Mouse (Mus musculus) mouse trophoblast stem cell (cell line): ENCODE results near the gene Slc22a8.

Source experiments
- in situ Hi-C, 2 experiments: fragments of 300-500 bp; cut with MseI, MboI; formaldehyde crosslinking; loops; 2 replicates in 1 of 2; 3 replicates in 1 of 2; pipeline ENCODE4 v1.15.1; 2025

Gene Slc22a8

GRCm38 (mm10) chr19:8597269-8597668, 6.2 kb downstream of the Slc22a8 start:
- in situ Hi-C loops = no loop called here

GRCm38 (mm10) chr19:8599229-8599628, 8.2 kb downstream of the Slc22a8 start:
- in situ Hi-C loops = no loop called here

GRCm38 (mm10) chr19:8601922-8602321, 10.9 kb downstream of the Slc22a8 start:
- in situ Hi-C loops = no loop called here

GRCm38 (mm10) chr19:8602914-8603313, 11.9 kb downstream of the Slc22a8 start:
- in situ Hi-C loops = no loop called here

GRCm38 (mm10) chr19:8604536-8605240, 13.6 kb downstream of the Slc22a8 start:
- in situ Hi-C loops = no loop called here

GRCm38 (mm10) chr19:8605241-8605558, 14.1 kb downstream of the Slc22a8 start:
- in situ Hi-C loops = no loop called here

GRCm38 (mm10) chr19:8611358-8612123, 20.5 kb downstream of the Slc22a8 start:
- in situ Hi-C loops = no loop called here

- in situ Hi-C loops = no loop called here
Measured at GRCm38 (mm10) chr19:8613111-8613510, 22.1 kb downstream of the Slc22a8 start.

- in situ Hi-C loops = no loop called here
Measured at GRCm38 (mm10) chr19:8614343-8614742, 23.3 kb downstream of the Slc22a8 start.

GRCm38 (mm10) chr19:8616314-8616713, 25.3 kb downstream of the Slc22a8 start:
- in situ Hi-C loops = no loop called here

GRCm38 (mm10) chr19:8617904-8618303, 26.9 kb downstream of the Slc22a8 start, which contains the start of gene Slc22a6:
Gene Slc22a6, plus strand, starts transcription at chr19:8618039.
- in situ Hi-C loops = no loop called here

- in situ Hi-C loops = no loop called here
Measured at GRCm38 (mm10) chr19:8621098-8621497, 30.0 kb downstream of the Slc22a8 start.

- in situ Hi-C loops = no loop called here
Measured at GRCm38 (mm10) chr19:8630249-8630648, 39.2 kb downstream of the Slc22a8 start.

- in situ Hi-C loops = no loop called here
Measured at GRCm38 (mm10) chr19:8630826-8631225, 39.8 kb downstream of the Slc22a8 start.

- in situ Hi-C loops = no loop called here
Measured at GRCm38 (mm10) chr19:8632029-8632428, 41.0 kb downstream of the Slc22a8 start.

- in situ Hi-C loops = no loop called here
Measured at GRCm38 (mm10) chr19:8642086-8642485, 51.0 kb downstream of the Slc22a8 start.

- in situ Hi-C loops = no loop called here
Measured at GRCm38 (mm10) chr19:8646393-8646792, 55.3 kb downstream of the Slc22a8 start.

- in situ Hi-C loops = no loop called here
Measured at GRCm38 (mm10) chr19:8655833-8656232, 64.8 kb downstream of the Slc22a8 start.

- in situ Hi-C loops = no loop called here
Measured at GRCm38 (mm10) chr19:8656341-8656740, 65.3 kb downstream of the Slc22a8 start.
